Mouse (Mus musculus) forebrain, embryonic 10.5 days (tissue): Measurements from ENCODE around the gene Bcl11a. TPM values are rescaled to one million over a fixed set of nuclear protein-coding genes. Genes with fewer than 3 reads are reported as not detected.

Source experiments
- DNase-seq: peaks from one replicate; pipeline ENCODE4 v3.0.0-alpha.2; 2017; ENCODE audit warnings: low spot score; ENCODE audit errors: extremely low spot score
- H3K27ac ChIP-seq: fragments of 300-500 bp; sonication (generic); 2 replicates; pipeline ENCODE4 v1.5.1; 2016; ENCODE audit warnings: mild to moderate bottlenecking
- H3K27me3 ChIP-seq: fragments of 300-500 bp; sonication (generic); 2 replicates; pipeline ENCODE4 v1.6.1; 2016; ENCODE audit warnings: mild to moderate bottlenecking; ENCODE audit not compliant: poor library complexity, severe bottlenecking
- H3K36me3 ChIP-seq: fragments of 300-500 bp; sonication (generic); replicated peaks from 2 replicates; pipeline ENCODE4 v1.6.1; 2016; ENCODE audit warnings: mild to moderate bottlenecking, moderate library complexity
- H3K4me1 ChIP-seq: fragments of 300-500 bp; sonication (generic); 2 replicates; pipeline ENCODE4 v1.6.1; 2016
- H3K4me3 ChIP-seq: fragments of 300-500 bp; sonication (generic); 2 replicates; pipeline ENCODE4 v1.5.1; 2016; ENCODE audit warnings: mild to moderate bottlenecking, moderate library complexity
- H3K9me3 ChIP-seq: fragments of 300-500 bp; sonication (generic); 2 replicates; pipeline ENCODE4 v1.6.1; 2016; ENCODE audit warnings: mild to moderate bottlenecking, moderate library complexity
- whole genome bisulfite sequencing: fragments of 180-500 bp; shearing (Covaris S2); methylation state at CpG from one replicate; pipeline ENCODE4 v1.1.7; 2016; 5-methylcytosine and 5-hydroxymethylcytosine counted together
- polyA plus RNA-seq: library from polyadenylated mRNA; unstranded; fragments of >200 nt; fragmentation: Nextera tagmentation; extraction: Ambion mirVana; gene quantifications from 2 replicates; pipeline ENCODE4 v1.2.1, GENCODE M21; 2016

Bcl11a gene
- polyA plus RNA-seq, 1 experiment from 2014 or later, result 44.1 TPM

DNA sequence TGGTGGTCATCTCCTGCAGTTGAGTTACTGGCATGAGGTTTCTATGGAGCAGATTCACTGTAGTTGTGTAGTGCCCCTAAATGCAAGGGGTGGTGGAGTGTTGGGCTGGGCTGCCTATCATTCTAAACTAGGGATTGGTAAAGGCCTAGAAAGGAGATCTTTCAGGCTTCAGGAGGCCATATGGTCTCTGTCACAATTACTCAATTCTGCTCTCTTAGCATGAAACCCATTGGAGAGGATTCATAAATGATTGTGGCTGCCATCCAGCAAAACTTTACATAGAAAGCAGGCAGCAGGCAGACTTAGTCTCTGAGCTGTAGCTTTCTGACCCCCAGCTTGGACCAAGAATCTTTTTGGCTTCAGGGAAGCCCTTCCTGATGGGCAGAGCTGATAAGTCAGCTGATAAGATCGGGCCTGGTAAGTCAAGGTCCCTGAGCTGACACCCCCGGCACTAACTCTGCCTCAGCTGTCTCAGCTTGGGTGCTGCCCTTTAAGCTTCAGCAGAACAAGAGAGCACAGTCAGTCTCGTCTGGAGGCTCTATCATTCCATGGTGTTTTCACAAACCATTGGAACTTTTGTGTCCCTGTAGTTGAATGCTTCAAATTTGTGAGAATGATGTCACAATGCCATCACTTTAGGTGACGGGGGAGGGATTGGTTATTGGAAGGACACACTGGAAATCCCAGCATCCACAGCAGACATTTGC lies 143.9 kb downstream of the Bcl11a start:
- Histone ChIP-seq H3K4me3 (no peak overlapping the region), H3K4me1 (no peaks in the 10 kb centered on the region), H3K27me3 (no peaks in the 10 kb centered on the region), H3K27ac (no peak overlapping the region), H3K9me3 (no peaks in the 10 kb centered on the region), H3K36me3 (no peaks in the 10 kb centered on the region)
- 87% methylated on average over 4 of the region's 4 CpGs for WGBS
- DNase-seq, result no peak

Other genes starting within 250 kb of the Bcl11a start
- 19.1 and 21.7 TPM in 2 replicates for gene Papolg, start 182.8 kb upstream of the Bcl11a start, polyA plus RNA-seq
- not detected in 2 replicates for gene A830031A19Rik, start 3.0 kb upstream of the Bcl11a start, polyA plus RNA-seq